Mouse (Mus musculus) liver, adult 2 months (tissue): ENCODE data around the gene Myo18b.

ENCODE experiments used
- CTCF ChIP-seq: fragments of 200-500 bp; IDR thresholded peaks from 2 replicates; pipeline ENCODE4 v1.5.1; 2011; ENCODE audit warnings: low read depth, low read length, control low read depth
- POLR2A ChIP-seq: fragments of 200-500 bp; IDR thresholded peaks from 2 replicates; pipeline ENCODE4 v1.6.1; 2011; ENCODE audit warnings: low read length, control low read depth; ENCODE audit not compliant: insufficient read depth; ENCODE audit errors: extremely low read depth

- TF ChIP-seq CTCF, result no peak
- no peak for TF ChIP-seq POLR2A
Measured at GRCm38 (mm10) chr5:112749634-112750033, 146.5 kb downstream of the Myo18b start.
